Mouse (Mus musculus): Measurements from ENCODE around the gene Pawr. TPM values are rescaled to one million over a fixed set of nuclear protein-coding genes. Genes with fewer than 3 reads are reported as not detected.
"Not testable (repeated sequence)": the region's sequence is repeated elsewhere in the genome, so short reads cannot be mapped to it uniquely, and the experiment has no call there.

The Pawr gene
- polyA plus RNA-seq, 1 experiment from 2014 or later: 13.7 TPM

- H3K4me1 ChIP-seq: no peaks in the 10 kb centered on the region
- 13% methylated on average over 15 of the region's 15 CpGs for WGBS
- no peaks in the 10 kb centered on the region for H3K9me3 ChIP-seq
- H3K4me2 ChIP-seq (replicated peaks): peak overlapping the region; percentile 45
- H3K27ac ChIP-seq: no peak overlapping the region
- H3K9ac ChIP-seq: no peak overlapping the region
- ATAC-seq (ENCODE audit: low FRiP score, low read depth): no peak
- H3K36me3 ChIP-seq: no peaks in the 10 kb centered on the region
- H3K27me3 ChIP-seq (replicated peaks): no peaks in the 10 kb centered on the region
- H3K4me3 ChIP-seq: no peak overlapping the region
These were observed 102.1 kb downstream of the Pawr start for GRCm38 (mm10) chr10:108433976-108434375.

- Histone ChIP-seq H3K4me3 (no peak overlapping the region), H3K4me1 (no peaks in the 10 kb centered on the region), H3K9me3 (no peaks in the 10 kb centered on the region), H3K4me2 (replicated peaks) (no peak overlapping the region), H3K9ac (no peak overlapping the region), H3K36me3 (no peaks in the 10 kb centered on the region), H3K27me3 (replicated peaks) (no peaks in the 10 kb centered on the region), H3K27ac (no peak overlapping the region)
- 43% methylated on average over 5 of the region's 5 CpGs for WGBS
- ATAC-seq (ENCODE audit: low FRiP score, low read depth): no peak
These were observed 103.7 kb downstream of the Pawr start for GRCm38 (mm10) chr10:108435616-108436015.

GRCm38 (mm10) chr10:108436365-108436764 is 104.4 kb downstream of the Pawr start:
- 52% methylated on average over 8 of the region's 8 CpGs for WGBS
- ATAC-seq (ENCODE audit: low FRiP score, low read depth): no peak
- Histone ChIP-seq H3K4me1 (no peaks in the 10 kb centered on the region), H3K27me3 (replicated peaks) (no peaks in the 10 kb centered on the region), H3K27ac (no peak overlapping the region), H3K9ac (no peak overlapping the region), H3K9me3 (no peaks in the 10 kb centered on the region), H3K36me3 (no peaks in the 10 kb centered on the region), H3K4me2 (replicated peaks) (no peak overlapping the region), H3K4me3 (no peak overlapping the region)

GRCm38 (mm10) chr10:108440251-108440650 is 108.3 kb downstream of the Pawr start:
- H3K27ac ChIP-seq; ATAC-seq (ENCODE audit: low FRiP score, low read depth); H3K4me3 ChIP-seq; H3K9me3 ChIP-seq; H3K9ac ChIP-seq; H3K27me3 ChIP-seq (replicated peaks); H3K36me3 ChIP-seq; H3K4me2 ChIP-seq (replicated peaks): not testable (repeated sequence)
- WGBS: 96% methylated on average over 5 of the region's 5 CpGs
- H3K4me1 ChIP-seq: peaks cover 12% of the 10 kb centered on the region

GRCm38 (mm10) chr10:108443931-108444876 is 112.3 kb downstream of the Pawr start:
- H3K4me2 ChIP-seq (replicated peaks): peak overlapping the region; percentile 38
- H3K9ac ChIP-seq: no peak overlapping the region
- ATAC-seq (ENCODE audit: low FRiP score, low read depth): peak; percentile 62; the same call in 1 of the 2 replicates
- H3K27me3 ChIP-seq (replicated peaks): no peaks in the 10 kb centered on the region
- no peak overlapping the region for H3K27ac ChIP-seq
- no peaks in the 10 kb centered on the region for H3K9me3 ChIP-seq
- no peaks in the 10 kb centered on the region for H3K36me3 ChIP-seq
- peaks cover 16% of the 10 kb centered on the region for H3K4me1 ChIP-seq
- no peak overlapping the region for H3K4me3 ChIP-seq
- 41% methylated on average over 19 of the region's 19 CpGs for WGBS

GRCm38 (mm10) chr10:108445123-108445522 is 113.2 kb downstream of the Pawr start:
- no peak overlapping the region for H3K4me2 ChIP-seq (replicated peaks)
- no peaks in the 10 kb centered on the region for H3K9me3 ChIP-seq
- no peak overlapping the region for H3K9ac ChIP-seq
- 87% methylated on average over 4 of the region's 4 CpGs for WGBS
- H3K36me3 ChIP-seq: no peaks in the 10 kb centered on the region
- ATAC-seq (ENCODE audit: low FRiP score, low read depth): no peak
- H3K4me1 ChIP-seq: peaks cover 16% of the 10 kb centered on the region
- H3K27me3 ChIP-seq (replicated peaks): no peaks in the 10 kb centered on the region
- no peak overlapping the region for H3K27ac ChIP-seq
- H3K4me3 ChIP-seq: no peak overlapping the region

GRCm38 (mm10) chr10:108445606-108446005 is 113.7 kb downstream of the Pawr start:
- H3K4me3 ChIP-seq: no peak overlapping the region
- no peaks in the 10 kb centered on the region for H3K9me3 ChIP-seq
- no peak for ATAC-seq (ENCODE audit: low FRiP score, low read depth)
- H3K27ac ChIP-seq: no peak overlapping the region
- no peak overlapping the region for H3K4me2 ChIP-seq (replicated peaks)
- WGBS: 80% methylated on average over 10 of the region's 10 CpGs
- H3K4me1 ChIP-seq: peaks cover 16% of the 10 kb centered on the region
- no peak overlapping the region for H3K9ac ChIP-seq
- no peaks in the 10 kb centered on the region for H3K36me3 ChIP-seq
- H3K27me3 ChIP-seq (replicated peaks): no peaks in the 10 kb centered on the region

- Histone ChIP-seq H3K36me3 (no peaks in the 10 kb centered on the region), H3K4me2 (replicated peaks) (peak overlapping the region; percentile 61), H3K27me3 (replicated peaks) (no peaks in the 10 kb centered on the region), H3K9ac (0 out of 2 replicates have a peak overlapping the region, but pooled peaks have one; percentile 29), H3K4me1 (peaks cover 16% of the 10 kb centered on the region), H3K9me3 (no peaks in the 10 kb centered on the region), H3K4me3 (peak overlapping the region; percentile 30), H3K27ac (no peak overlapping the region)
- ATAC-seq (ENCODE audit: low FRiP score, low read depth): peak; percentile 58
- 12% methylated on average over 21 of the region's 24 CpGs for WGBS
These were observed 114.4 kb downstream of the Pawr start for GRCm38 (mm10) chr10:108446041-108446931.

GRCm38 (mm10) chr10:108447211-108447610 is 115.3 kb downstream of the Pawr start:
- peaks cover 16% of the 10 kb centered on the region for H3K4me1 ChIP-seq
- H3K9ac ChIP-seq: no peak overlapping the region
- H3K9me3 ChIP-seq: no peaks in the 10 kb centered on the region
- H3K4me2 ChIP-seq (replicated peaks): no peak overlapping the region
- H3K27me3 ChIP-seq (replicated peaks): no peaks in the 10 kb centered on the region
- H3K27ac ChIP-seq: no peak overlapping the region
- no peak for ATAC-seq (ENCODE audit: low FRiP score, low read depth)
- 82% methylated on average over 10 of the region's 10 CpGs for WGBS
- H3K36me3 ChIP-seq: no peaks in the 10 kb centered on the region
- H3K4me3 ChIP-seq: no peak overlapping the region

- Histone ChIP-seq H3K9me3 (no peaks in the 10 kb centered on the region), H3K27ac (no peak overlapping the region), H3K4me2 (replicated peaks) (no peak overlapping the region), H3K4me1 (peaks cover 16% of the 10 kb centered on the region), H3K9ac (no peak overlapping the region), H3K27me3 (replicated peaks) (no peaks in the 10 kb centered on the region), H3K4me3 (no peak overlapping the region), H3K36me3 (no peaks in the 10 kb centered on the region)
- ATAC-seq (ENCODE audit: low FRiP score, low read depth): no peak
- WGBS: 88% methylated on average over 11 of the region's 11 CpGs
These were observed 116.5 kb downstream of the Pawr start for GRCm38 (mm10) chr10:108448421-108448820.

- Histone ChIP-seq H3K9ac (no peak overlapping the region), H3K27ac (no peak overlapping the region), H3K27me3 (replicated peaks) (no peaks in the 10 kb centered on the region), H3K4me3 (no peak overlapping the region), H3K4me1 (0 out of 2 replicates have a peak, but pooled peaks cover 5% of the 10 kb centered on the region), H3K36me3 (no peaks in the 10 kb centered on the region), H3K4me2 (replicated peaks) (no peak overlapping the region), H3K9me3 (no peaks in the 10 kb centered on the region)
- 90% methylated on average over 4 of the region's 4 CpGs for WGBS
- ATAC-seq (ENCODE audit: low FRiP score, low read depth): no peak
These were observed 118.5 kb downstream of the Pawr start for GRCm38 (mm10) chr10:108450401-108450800.

- no peaks in the 10 kb centered on the region for H3K27me3 ChIP-seq (replicated peaks)
- no peak for ATAC-seq (ENCODE audit: low FRiP score, low read depth)
- H3K9me3 ChIP-seq: no peaks in the 10 kb centered on the region
- H3K4me3 ChIP-seq: no peak overlapping the region
- no peak overlapping the region for H3K9ac ChIP-seq
- no peak overlapping the region for H3K4me2 ChIP-seq (replicated peaks)
- 92% methylated on average over 8 of the region's 8 CpGs for WGBS
- no peak overlapping the region for H3K27ac ChIP-seq
- H3K36me3 ChIP-seq: no peaks in the 10 kb centered on the region
- 0 out of 2 replicates have a peak, but pooled peaks cover 3% of the 10 kb centered on the region for H3K4me1 ChIP-seq
These were observed 119.6 kb downstream of the Pawr start for GRCm38 (mm10) chr10:108451516-108451915.

Data from neural tube, embryonic 12.5 days (tissue).